Mouse (Mus musculus) embryonic fibroblast, embryonic 13.5 days (primary cell): Measurements from ENCODE around the gene Rxra.

Experiments used
- CTCF ChIP-seq: IDR thresholded peaks from 2 replicates; pipeline ENCODE4 v1.5.1; 2011; ENCODE audit warnings: mild to moderate bottlenecking, control low read depth, low read length, moderate library complexity, borderline replicate concordance; ENCODE audit not compliant: insufficient read depth
- POLR2A ChIP-seq: IDR thresholded peaks from 2 replicates; pipeline ENCODE4 v1.6.1; 2011; ENCODE audit warnings: low read depth, mild to moderate bottlenecking, control low read depth, low read length, moderate library complexity

DNA sequence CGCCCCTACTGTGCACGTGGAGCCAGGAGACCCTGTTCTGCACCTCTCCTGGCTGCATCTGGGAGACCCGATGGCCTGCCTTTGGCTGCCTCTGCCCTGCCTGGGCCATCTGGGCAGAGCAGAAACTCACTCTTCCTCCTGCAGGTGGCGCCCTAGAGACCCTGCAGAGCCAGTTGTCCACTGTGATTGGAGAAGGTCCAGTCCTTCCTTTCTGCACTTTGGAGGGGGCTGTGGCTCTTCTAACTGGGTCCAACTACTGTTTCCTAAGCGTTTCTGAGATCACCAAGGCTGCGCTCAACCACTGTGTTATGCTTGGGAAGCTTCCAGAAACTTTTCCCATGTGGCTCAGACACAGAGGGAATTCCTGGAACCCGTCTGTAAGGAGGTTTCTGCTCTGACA, 95.7 kb downstream of the Rxra start:
- TF ChIP-seq POLR2A = no peak
- peak; percentile 84 for TF ChIP-seq CTCF
